Mouse (Mus musculus) kidney, postnatal 4 days (tissue): ENCODE measurements at regions not wholly inside any gene's neighbourhood (a gene's known extent, or its start where the extent isn't known, plus 50 kb on each side); places are given as distances from the start of the nearest gene placed in this dataset.
"Not testable (repeated sequence)": the region's sequence is repeated elsewhere in the genome, so short reads cannot be mapped to it uniquely, and the experiment has no call there.

ENCODE experiments used
- DNase-seq, 2 experiments: peaks; one replicate each; pipeline ENCODE4 v3.0.0; 2021; ENCODE audit warnings: mixed read lengths in 2 of 2

- peak; percentile 81 to 82 for DNase-seq
Observed at GRCm38 (mm10) chr2:147307488-147308386, 54.0 kb upstream of the Pax1 start.

GRCm38 (mm10) chr2:147306728-147307127, 55.0 kb upstream of the Pax1 start:
- no peak for DNase-seq

DNA sequence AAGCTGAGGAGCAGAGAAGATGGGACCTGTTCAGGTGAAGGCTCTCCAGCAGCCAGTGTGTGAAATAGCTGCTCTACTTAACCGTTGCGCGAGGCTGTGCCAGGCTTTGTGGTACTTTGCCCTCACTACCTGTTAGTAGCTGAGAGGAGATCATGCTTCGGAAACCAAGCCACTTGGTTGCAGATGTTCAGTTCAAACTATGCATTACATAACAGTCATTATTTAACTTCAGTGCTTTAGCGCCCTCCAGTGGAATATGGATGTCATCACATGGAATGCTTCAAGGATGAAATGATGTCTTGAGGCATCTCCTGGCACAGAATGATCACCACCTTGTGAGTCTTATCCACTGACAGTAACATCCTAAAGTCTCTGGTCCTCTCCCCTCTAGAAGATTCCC, 56.5 kb upstream of the Pax1 start:
- DNase-seq: peak; percentile 18 to 44

- DNase-seq: no peak
Observed at GRCm38 (mm10) chr2:147300503-147300902, 61.2 kb upstream of the Pax1 start.

GRCm38 (mm10) chr2:147299359-147299758, 62.4 kb upstream of the Pax1 start:
- DNase-seq: no peak

DNA sequence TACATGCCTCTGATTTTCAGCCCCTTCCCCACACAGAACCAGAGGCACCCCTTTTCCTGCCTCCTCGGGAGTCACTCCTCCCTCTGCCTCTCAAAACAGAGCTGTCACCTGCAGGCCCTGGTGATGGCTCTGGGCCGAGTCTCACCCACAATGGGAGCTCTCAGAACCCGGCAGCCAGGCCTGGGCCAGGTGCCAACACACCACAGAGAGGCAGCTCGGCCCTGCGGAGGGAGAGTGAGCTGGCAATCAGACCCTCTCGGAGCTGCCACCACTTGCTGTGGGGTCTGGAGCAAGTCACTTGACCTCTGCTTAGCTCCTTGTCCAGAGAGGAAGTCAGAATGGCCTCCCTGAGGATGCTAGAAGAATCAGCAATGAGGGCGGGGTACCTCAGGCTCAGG, 63.2 kb upstream of the Pax1 start:
- DNase-seq: peak; percentile 58 to 70

DNA sequence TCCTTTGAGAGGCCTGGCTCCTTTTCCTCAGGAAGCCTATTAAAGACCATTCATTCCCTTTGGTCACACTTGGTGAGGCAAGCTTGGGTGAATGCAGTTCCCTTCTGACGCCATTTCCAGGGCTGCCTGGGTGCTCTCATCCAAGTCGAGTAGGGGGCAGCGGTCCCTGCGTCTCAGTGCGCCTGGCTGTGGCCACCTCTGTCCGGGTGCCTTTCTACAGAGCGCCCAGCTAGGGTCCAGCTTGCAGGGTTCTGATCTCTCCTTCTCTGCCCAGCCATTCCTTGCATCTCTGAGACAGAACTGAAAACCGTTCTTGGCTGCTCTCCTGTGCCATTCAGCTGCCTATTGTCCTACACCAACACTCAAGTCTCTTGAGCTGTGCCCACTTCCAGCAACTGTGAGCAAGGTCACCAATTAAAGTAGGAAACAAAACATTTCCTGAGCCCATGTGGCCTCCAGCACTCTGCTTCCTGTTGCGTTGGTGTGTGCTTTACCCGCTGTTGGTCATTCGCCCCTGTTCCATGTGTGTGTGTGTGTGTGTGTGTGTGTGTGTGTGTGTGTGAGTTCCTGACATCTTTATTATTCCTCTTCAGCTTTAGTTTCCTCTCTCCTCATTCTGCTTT, 63.7 kb upstream of the Pax1 start:
- peak; percentile 3 to 5 for DNase-seq

- DNase-seq: not testable (repeated sequence)
Observed at GRCm38 (mm10) chr2:147294926-147295325, 66.8 kb upstream of the Pax1 start.

- DNase-seq: no peak
Observed at GRCm38 (mm10) chr2:147293294-147293688, 68.4 kb upstream of the Pax1 start.

- no peak for DNase-seq
Observed at GRCm38 (mm10) chr2:147292387-147293293, 69.1 kb upstream of the Pax1 start.

- DNase-seq: no peak
Observed at GRCm38 (mm10) chr2:147283390-147283789, 78.3 kb upstream of the Pax1 start.

GRCm38 (mm10) chr2:147277636-147278035, 83.6 kb upstream of the Nkx2-2 start:
- DNase-seq: no peak

- DNase-seq: no peak
Observed at GRCm38 (mm10) chr2:147269171-147269570, 75.1 kb upstream of the Nkx2-2 start.

- no peak for DNase-seq
Observed at GRCm38 (mm10) chr2:147267901-147268300, 73.9 kb upstream of the Nkx2-2 start.

GRCm38 (mm10) chr2:147267257-147267656, 73.2 kb upstream of the Nkx2-2 start:
- no peak for DNase-seq

DNA sequence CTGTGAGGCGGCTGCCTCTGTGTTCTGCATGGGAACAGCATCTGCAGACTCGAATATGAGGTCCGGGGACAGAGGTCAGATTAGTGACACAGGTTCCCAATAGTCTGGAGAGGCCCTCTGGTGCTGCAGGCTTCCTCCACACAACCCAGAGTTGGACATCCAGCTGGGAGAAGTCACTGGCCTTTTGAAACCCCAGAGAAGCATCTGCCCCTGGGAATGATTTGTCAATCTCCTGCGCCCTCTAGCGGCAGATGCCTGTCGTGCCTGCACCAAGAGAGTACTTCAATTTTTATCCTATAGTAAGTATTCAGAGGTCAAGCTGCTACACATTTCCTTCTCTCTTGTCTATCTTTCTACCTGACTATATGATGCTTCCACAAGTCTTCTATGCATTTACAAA, 62.7 kb upstream of the Nkx2-2 start:
- DNase-seq: peak; percentile 82 to 84

- no peak for DNase-seq
Observed at GRCm38 (mm10) chr2:147254944-147255343, 60.9 kb upstream of the Nkx2-2 start.

- DNase-seq: no peak
Observed at GRCm38 (mm10) chr2:147254137-147254536, 60.1 kb upstream of the Nkx2-2 start.

DNA sequence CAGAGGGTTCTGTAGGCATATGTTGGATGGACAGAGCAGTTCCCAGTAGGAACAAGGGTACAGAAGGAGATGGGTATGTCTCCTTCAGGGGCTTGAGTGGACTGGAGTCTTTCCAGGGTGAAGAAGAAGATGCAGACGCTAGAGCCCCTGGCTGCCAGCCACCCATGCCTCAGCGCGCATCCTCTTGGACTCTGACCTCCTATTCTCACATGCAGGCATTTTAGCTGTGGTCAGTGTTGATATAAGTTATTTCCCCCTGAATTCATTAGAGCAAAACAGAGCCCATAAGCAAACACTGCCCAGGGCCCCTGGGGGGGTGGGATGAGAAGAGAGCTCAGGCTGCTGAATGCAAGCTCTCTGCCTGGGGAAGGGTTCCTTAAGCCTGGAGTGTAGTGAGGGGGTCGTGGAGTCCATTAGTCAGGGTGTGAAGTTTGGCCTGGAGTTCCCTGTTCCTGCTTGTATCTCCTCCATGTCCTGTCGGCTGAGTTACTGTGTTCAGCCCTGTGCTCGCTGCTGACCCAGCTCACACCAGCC, 54.0 kb upstream of the Nkx2-2 start:
- DNase-seq: peak; percentile 6 to 26

DNA sequence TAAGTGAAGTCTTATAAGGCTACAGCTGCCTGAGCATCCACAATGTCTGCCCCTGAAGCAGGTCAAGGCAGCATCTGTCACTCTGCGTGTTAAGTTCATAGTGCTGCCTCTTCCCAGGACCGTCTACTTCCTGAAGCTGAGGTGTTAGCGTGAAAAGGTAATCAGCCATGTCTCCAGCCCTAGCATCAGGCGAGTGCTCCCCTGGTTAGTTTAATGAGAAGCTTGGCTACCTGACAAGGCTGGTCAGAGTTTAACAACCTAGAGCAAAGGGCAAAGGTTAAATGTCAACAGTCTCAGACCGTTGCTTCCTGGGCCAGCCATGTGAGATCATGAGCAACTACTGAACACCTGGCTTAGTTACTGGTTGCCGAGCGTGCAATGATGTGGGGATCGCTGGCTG, 53.2 kb upstream of the Nkx2-2 start:
- DNase-seq: peak in 1 of 2 experiments; percentile 12

- DNase-seq: no peak
Observed at GRCm38 (mm10) chr2:147244406-147244805, 50.4 kb upstream of the Nkx2-2 start.
